Mouse (Mus musculus): ENCODE results near the gene Ldhal6b.

- TF ChIP-seq CTCF (IDR thresholded peaks at IDR 0.05; ENCODE audit: borderline replicate concordance, extremely low read depth, insufficient read depth, insufficient read length) (no peak), POLR2A (IDR thresholded peaks at IDR 0.05; ENCODE audit: borderline replicate concordance, extremely low read depth, insufficient read depth, insufficient read length, poor library complexity, severe bottlenecking) (no peak)
Measured at GRCm38 (mm10) chr17:5416518-5416917, 2.0 kb downstream of the Ldhal6b start.

Data from brain, embryonic 14.5 days (tissue).